Mouse (Mus musculus): Measurements from ENCODE around the gene Hoxd8. TPM values are rescaled to one million over a fixed set of nuclear protein-coding genes. Genes with fewer than 3 reads are reported as not detected.

The Hoxd8 gene
- 0.07 TPM in 1 of 2 replicates, not detected in the other for total RNA-seq (2014; rRNA removed)
- 0.06 TPM in 1 of 2 replicates, not detected in the other for polyA plus RNA-seq (2012; rRNA removed)

DNA sequence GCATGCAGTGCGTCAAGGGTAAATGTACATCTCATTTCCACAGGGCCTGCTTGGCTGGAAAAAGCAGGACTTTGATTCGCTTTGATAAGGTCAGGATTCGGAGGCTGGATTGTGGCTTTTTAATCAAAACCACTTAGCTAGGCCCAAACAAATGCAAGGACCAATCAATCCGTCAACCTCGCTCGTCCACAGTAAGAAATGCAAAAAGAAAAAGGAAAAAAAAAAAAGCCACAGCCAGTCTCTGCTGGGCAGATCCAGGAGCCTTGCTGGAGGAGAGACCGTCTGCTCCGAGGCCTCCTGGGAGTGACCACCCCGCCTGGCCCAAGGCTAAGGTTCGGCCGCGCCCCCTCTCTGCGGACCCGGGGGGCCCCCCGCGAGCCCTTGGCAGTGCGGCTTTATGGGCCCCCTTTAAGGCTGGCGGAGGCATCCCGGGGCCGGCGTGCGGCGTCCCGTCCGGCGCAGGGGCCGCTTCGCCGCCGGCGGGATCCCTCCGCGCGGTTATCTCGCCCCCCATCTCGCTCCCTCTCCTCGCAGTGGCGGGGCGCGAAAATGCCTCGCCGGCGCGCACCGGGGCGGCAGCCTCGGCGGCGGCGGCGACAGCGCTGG lies at the start of gene Hoxd8:
Hoxd8 (plus strand) TSS at position 223 of the 606 bp plus-strand sequence.
- no peak within 1 kb of the TSS for H3K9ac ChIP-seq (ENCODE audit: low read depth, low read length)
- no peaks in the 10 kb centered on the region for H3K79me2 ChIP-seq (ENCODE audit: control insufficient read depth, insufficient read depth, low read length)
- no peak for DNase-seq (ENCODE audit: extremely low read depth, low read depth, low spot score)
- no peaks in the 10 kb centered on the region for H3K4me1 ChIP-seq (ENCODE audit: control insufficient read depth, insufficient read depth, low read length)
- no peak within 1 kb of the TSS for H3K27ac ChIP-seq (replicated peaks; ENCODE audit: insufficient read depth, low read depth, low read length)
- peak within 1 kb of the TSS; percentile 23; the same call in 1 of the 2 replicates for H3K4me3 ChIP-seq (ENCODE audit: insufficient read depth, low read depth, low read length)
- no peaks in the 10 kb centered on the region for H3K36me3 ChIP-seq (ENCODE audit: control insufficient read depth, insufficient read depth, low read length)
- peaks cover 50% of the 10 kb centered on the region for H3K27me3 ChIP-seq (ENCODE audit: control insufficient read depth, insufficient read depth, low read length)
- 5% methylated on average over 51 of the region's 52 CpGs for WGBS
- TF ChIP-seq POLR2A (IDR thresholded peaks at IDR 0.05; ENCODE audit: extremely low read depth, insufficient read depth, low read length), result no peak
- no peak for TF ChIP-seq CTCF (IDR thresholded peaks at IDR 0.05; ENCODE audit: low read depth, low read length)

DNA sequence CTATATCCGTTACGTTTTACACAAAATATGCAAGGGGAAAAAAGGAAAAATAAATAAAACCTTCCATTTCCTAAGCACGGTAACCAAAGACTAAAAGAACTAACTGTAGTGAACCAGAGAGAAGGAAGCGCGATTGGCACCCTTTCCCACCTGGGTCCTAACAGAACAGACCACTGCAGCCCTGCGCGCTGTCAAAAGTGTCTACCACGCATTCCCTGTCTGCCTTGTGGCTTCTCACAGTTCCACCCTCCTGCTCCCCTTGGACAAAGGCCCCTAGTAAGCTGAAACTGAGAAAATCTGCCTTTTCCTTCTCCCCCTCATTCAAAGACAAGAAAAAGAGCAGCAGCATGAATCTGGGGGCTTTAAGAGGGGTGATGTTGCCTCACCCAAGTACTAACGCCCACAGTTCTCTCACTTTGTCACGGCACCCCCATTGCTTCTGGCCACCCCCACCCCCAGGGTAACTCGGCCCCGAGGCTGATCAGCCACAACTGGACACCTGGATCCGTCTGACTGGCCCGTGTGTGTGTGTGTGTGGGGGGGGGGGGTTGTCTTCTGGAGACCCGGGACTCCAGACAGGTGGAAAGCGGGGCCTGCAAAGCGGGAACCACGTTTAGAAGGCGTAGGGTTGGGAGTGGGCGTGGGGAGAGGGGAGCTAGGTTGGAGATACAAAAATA lies 49.5 kb upstream of the Hoxd8 start:
- no peaks in the 10 kb centered on the region for H3K4me1 ChIP-seq (ENCODE audit: control insufficient read depth, insufficient read depth, low read length)
- no peak for DNase-seq (ENCODE audit: extremely low read depth, low read depth, low spot score)
- no peak overlapping the region for H3K27ac ChIP-seq (replicated peaks; ENCODE audit: insufficient read depth, low read depth, low read length)
- H3K9ac ChIP-seq (ENCODE audit: low read depth, low read length), result no peak overlapping the region
- no peaks in the 10 kb centered on the region for H3K79me2 ChIP-seq (ENCODE audit: control insufficient read depth, insufficient read depth, low read length)
- peaks cover 35% of the 10 kb centered on the region for H3K27me3 ChIP-seq (ENCODE audit: control insufficient read depth, insufficient read depth, low read length)
- H3K36me3 ChIP-seq (ENCODE audit: control insufficient read depth, insufficient read depth, low read length), result no peaks in the 10 kb centered on the region
- 14% methylated on average over 19 of the region's 20 CpGs for WGBS
- no peak overlapping the region for H3K4me3 ChIP-seq (ENCODE audit: insufficient read depth, low read depth, low read length)
- TF ChIP-seq CTCF (IDR thresholded peaks at IDR 0.05; ENCODE audit: low read depth, low read length) (no peak), POLR2A (IDR thresholded peaks at IDR 0.05; ENCODE audit: extremely low read depth, insufficient read depth, low read length) (no peak)

DNA sequence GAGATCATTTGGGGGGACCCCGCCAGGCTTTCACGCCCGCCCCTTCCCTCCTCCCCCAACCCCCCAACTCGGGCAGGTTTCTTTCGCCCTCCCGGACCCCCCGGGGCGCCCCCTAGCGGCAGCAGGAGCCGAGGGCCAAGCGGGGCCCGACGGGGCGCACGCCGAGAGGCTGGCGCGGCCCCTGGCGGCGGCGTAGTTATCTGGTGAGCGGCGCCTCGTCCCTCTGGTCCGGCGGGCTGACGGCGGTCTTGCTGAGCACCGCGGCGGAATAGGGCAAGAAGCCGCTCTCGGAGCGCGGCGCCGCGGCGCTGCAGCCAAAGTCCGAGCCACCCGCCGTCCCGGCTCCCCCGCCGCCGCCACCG lies 49.0 kb upstream of the Hoxd8 start:
- Histone ChIP-seq H3K36me3 (ENCODE audit: control insufficient read depth, insufficient read depth, low read length) (no peaks in the 10 kb centered on the region), H3K4me3 (ENCODE audit: insufficient read depth, low read depth, low read length) (no peak overlapping the region), H3K27ac (replicated peaks; ENCODE audit: insufficient read depth, low read depth, low read length) (no peak overlapping the region), H3K79me2 (ENCODE audit: control insufficient read depth, insufficient read depth, low read length) (no peaks in the 10 kb centered on the region), H3K27me3 (ENCODE audit: control insufficient read depth, insufficient read depth, low read length) (peaks cover 35% of the 10 kb centered on the region), H3K9ac (ENCODE audit: low read depth, low read length) (no peak overlapping the region), H3K4me1 (ENCODE audit: control insufficient read depth, insufficient read depth, low read length) (no peaks in the 10 kb centered on the region)
- TF ChIP-seq POLR2A (IDR thresholded peaks at IDR 0.05; ENCODE audit: extremely low read depth, insufficient read depth, low read length) (no peak), CTCF (IDR thresholded peaks at IDR 0.05; ENCODE audit: low read depth, low read length) (peak; percentile 29; the same call in 1 of the 2 replicates)
- DNase-seq (ENCODE audit: extremely low read depth, low read depth, low spot score), result no peak
- 8% methylated on average over 40 of the region's 47 CpGs for WGBS

DNA sequence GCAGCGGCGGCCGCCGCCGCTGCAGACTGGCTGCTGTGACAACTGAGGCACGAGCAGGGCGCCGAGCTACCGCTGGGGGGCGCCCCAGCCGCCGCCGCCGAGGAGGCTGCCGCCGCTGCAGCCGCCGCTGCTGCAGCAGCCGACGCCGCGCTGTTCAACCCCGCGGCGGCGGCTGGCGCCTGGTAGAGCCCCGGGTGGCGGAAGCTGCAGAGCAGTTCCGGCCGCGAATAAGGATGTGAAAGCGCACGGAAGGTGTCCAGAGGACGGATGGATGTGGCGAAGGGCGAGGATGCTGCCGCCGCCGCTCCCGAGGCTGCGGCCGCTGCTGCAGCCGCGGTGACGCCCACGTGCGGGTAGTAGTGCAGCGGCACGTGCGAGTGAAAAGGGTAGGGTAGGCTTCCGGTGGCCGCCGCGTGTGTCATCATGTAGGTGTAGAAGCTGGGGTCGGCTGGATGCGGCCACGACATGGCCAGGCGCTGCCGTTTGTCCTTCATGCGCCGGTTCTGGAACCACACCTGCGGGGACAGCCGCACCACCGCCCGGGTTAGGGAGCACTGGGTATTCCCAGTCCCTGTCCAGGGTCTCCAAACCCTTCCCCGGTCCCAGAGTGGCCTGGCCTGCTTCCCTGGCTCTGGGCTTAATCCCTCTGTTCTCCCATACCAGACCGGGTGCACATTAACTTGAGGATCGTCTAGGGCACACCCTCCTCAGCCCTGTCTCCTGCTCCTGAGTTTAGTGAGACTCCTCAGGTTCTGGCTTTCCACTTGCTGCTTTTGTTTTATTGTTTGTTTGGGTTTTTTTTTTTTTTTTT lies 48.4 kb upstream of the Hoxd8 start:
- TF ChIP-seq CTCF (IDR thresholded peaks at IDR 0.05; ENCODE audit: low read depth, low read length), result no peak
- TF ChIP-seq POLR2A (IDR thresholded peaks at IDR 0.05; ENCODE audit: extremely low read depth, insufficient read depth, low read length), result no peak
- Histone ChIP-seq H3K27ac (replicated peaks; ENCODE audit: insufficient read depth, low read depth, low read length) (no peak overlapping the region), H3K4me3 (ENCODE audit: insufficient read depth, low read depth, low read length) (no peak overlapping the region), H3K9ac (ENCODE audit: low read depth, low read length) (no peak overlapping the region), H3K36me3 (ENCODE audit: control insufficient read depth, insufficient read depth, low read length) (no peaks in the 10 kb centered on the region), H3K27me3 (ENCODE audit: control insufficient read depth, insufficient read depth, low read length) (peaks cover 40% of the 10 kb centered on the region), H3K4me1 (ENCODE audit: control insufficient read depth, insufficient read depth, low read length) (no peaks in the 10 kb centered on the region), H3K79me2 (ENCODE audit: control insufficient read depth, insufficient read depth, low read length) (no peaks in the 10 kb centered on the region)
- 5% methylated on average over 65 of the region's 69 CpGs for WGBS
- no peak for DNase-seq (ENCODE audit: extremely low read depth, low read depth, low spot score)

DNA sequence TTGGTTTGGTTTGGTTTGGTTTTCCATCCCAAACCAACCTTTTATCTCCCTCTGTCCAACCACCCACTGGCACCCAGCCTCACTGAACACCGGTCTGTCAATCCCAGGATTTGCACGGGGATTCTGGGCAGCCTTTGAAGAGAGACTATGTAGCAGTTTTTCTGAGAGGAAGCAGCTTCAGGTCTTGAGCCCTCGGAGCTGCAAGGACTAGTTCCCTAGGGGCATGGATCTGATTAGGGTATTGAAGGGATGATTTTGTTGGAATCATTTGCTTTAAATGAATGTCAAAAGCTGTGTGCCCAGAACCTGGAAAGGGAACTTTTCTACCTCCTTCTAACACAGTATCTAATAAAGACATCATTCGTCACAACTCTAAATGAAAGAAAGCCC lies 47.8 kb upstream of the Hoxd8 start:
- no peak overlapping the region for H3K9ac ChIP-seq (ENCODE audit: low read depth, low read length)
- H3K27ac ChIP-seq (replicated peaks; ENCODE audit: insufficient read depth, low read depth, low read length), result no peak overlapping the region
- no peaks in the 10 kb centered on the region for H3K4me1 ChIP-seq (ENCODE audit: control insufficient read depth, insufficient read depth, low read length)
- no peak overlapping the region for H3K4me3 ChIP-seq (ENCODE audit: insufficient read depth, low read depth, low read length)
- no peaks in the 10 kb centered on the region for H3K79me2 ChIP-seq (ENCODE audit: control insufficient read depth, insufficient read depth, low read length)
- TF ChIP-seq POLR2A (IDR thresholded peaks at IDR 0.05; ENCODE audit: extremely low read depth, insufficient read depth, low read length), result no peak
- no peak for TF ChIP-seq CTCF (IDR thresholded peaks at IDR 0.05; ENCODE audit: low read depth, low read length)
- 6% methylated on average over 4 of the region's 4 CpGs for WGBS
- H3K36me3 ChIP-seq (ENCODE audit: control insufficient read depth, insufficient read depth, low read length), result no peaks in the 10 kb centered on the region
- no peak for DNase-seq (ENCODE audit: extremely low read depth, low read depth, low spot score)
- peaks cover 41% of the 10 kb centered on the region for H3K27me3 ChIP-seq (ENCODE audit: control insufficient read depth, insufficient read depth, low read length)

Data from liver, adult 2 months (tissue).